Mouse (Mus musculus) left cerebral cortex, adult 9 months (tissue): Measurements from ENCODE around the gene Klrb1c.
"Not testable (repeated sequence)": the region's sequence is repeated elsewhere in the genome, so short reads cannot be mapped to it uniquely, and the experiment has no call there.

ENCODE experiments used
- DNase-seq, 2 experiments: peaks; one replicate each; pipeline ENCODE4 v3.0.0; 2022; ENCODE audit warnings: low spot score in 2 of 2

Gene Klrb1c

DNA sequence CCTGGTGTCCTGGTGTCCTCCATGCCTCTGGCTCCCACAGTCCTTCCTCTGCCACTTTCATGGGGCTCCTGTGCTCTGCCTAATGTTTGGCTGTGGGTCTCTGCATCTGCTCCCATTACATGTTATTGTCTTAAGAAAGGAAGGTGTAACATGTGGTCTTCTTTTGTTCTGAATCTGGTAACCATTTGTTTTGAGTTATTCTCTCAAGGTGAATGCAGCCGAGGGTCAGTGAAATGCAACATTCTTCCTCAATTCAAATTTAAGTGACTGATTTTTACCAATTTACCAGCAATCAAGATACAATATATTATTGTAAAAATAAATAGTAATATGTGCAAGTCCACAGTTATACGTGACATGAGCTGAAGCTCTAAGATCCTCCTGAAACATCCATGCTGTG is at the start of gene Klrb1c:
Klrb1c (minus strand) TSS at position 101 of the 400 bp plus-strand sequence.
- no peak for DNase-seq

- DNase-seq, result no peak
Measured at GRCm38 (mm10) chr6:128837454-128838341, 48.7 kb upstream of the Klrb1c start.

DNA sequence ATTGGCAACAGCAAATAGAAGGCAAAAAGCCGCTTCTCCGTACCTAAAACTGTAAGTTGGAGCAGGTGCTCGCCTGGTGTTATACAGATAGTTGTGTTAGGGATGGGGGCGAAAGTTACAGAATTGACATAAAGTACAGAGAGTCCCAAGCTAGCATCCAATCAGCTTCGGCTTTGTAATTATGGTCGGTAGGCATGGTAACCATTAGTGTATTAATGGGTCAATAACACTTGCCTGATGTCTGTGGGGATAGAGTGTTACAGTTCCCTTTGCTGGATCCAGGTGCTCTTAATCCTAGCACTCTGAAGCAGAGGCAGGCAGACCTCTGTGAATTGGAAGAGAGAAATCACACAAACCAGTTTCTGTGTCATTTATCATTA is 47.9 kb upstream of the Klrb1c start:
- DNase-seq, result no peak

DNA sequence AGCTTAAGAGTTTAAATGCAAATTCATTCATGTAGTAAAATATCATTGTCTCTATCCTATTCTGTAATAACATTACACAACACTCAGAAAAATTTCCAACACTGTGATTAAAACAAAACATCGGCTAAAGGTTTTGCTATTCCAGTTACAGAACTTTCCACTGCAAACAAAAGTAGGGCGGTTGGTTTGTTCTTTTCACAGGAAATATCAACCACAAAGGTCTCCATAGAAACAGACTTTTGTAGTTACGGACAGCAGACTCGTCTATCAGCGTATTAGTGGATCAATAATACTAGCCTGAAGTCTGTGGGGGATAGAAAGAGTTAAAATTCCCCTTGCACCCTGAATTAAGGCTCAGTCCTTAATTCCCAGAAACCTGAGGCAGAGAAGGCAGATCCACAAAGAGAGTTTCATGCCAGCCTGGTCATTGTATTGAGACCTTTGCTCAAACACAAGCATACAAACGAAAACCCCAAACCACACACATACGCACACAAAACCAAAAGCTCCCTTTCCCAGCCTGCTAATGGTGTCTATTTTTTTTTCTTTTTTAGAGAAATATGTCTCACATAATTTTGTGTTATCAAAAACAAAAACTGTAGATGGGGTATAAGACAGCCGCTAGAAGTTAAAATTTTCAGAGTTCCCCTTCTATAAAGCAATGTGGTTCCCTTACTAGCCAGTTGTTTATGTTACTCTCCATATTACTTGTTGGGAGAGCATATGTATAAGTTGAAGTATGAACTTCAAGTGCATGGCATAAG is 47.4 kb upstream of the Klrb1c start:
- DNase-seq, result no peak

DNA sequence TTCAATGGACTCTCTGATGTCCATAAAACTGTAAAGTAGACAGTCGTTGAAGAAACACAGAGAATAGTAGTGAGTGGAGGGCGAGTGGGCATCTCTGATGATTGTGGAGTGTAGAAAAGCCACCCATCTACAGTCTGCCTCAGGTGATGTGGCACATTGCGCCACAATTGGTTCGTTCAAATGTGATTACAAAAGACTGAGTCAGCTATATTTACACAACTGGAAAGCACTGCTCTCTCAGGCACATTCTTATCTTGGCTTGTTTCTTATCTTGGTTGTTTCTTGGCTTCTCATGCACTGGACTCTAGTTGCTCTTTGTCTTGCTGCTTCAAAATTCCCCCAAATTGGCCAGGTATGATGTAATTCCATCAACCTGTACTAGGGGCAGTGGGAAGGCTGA is 46.6 kb upstream of the Klrb1c start:
- DNase-seq, result no peak

- DNase-seq, result no peak
Measured at GRCm38 (mm10) chr6:128833046-128833445, 44.0 kb upstream of the Klrb1c start.

DNA sequence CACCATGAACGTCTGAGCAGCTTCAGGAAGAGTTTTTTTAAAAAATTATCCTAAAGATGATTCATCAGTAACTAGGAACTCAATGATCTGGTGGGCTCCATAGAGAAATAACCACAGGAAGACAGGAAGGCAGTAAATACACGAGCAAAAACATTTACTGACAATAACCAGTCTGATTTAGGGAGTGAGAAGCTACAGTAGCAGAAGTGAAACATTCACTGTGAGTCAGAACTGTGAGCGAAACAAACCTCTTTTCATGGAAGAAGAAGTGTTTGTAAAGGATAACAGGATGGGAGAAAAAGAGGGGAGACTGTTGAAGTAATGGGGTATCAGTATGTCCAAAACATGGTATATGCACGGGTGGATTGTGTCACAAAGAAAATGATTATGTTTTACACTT is 40.8 kb upstream of the Klrb1c start:
- DNase-seq, result no peak

GRCm38 (mm10) chr6:128826781-128827180 is 37.8 kb upstream of the Klrb1c start:
- no peak for DNase-seq

DNA sequence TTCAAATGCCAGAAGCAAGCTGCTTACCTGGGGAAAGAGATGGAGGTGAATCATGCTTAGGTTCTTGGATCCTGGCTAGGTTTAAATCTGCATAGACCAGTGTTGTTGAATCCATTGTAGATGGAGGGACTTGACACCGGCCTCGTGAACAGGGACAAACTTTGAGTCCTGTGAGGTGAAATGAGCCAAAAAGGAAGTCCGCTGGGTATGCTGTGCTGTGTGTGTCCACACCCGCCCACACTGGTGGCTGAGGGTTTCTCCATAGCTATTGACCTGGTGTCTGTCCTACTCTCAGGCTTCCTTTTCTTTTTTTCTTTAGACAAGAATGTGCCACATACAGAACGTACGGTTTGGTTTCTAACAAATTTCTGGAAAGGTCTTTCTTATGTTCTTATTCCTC is 37.1 kb upstream of the Klrb1c start, which contains the start of the genes Gm44511 and Klrb1b:
Gm44511 (minus strand) TSS at position 184 of the 400 bp plus-strand sequence.
Klrb1b (minus strand) TSS at position 200 of the 400 bp plus-strand sequence.
- DNase-seq, result no peak

DNA sequence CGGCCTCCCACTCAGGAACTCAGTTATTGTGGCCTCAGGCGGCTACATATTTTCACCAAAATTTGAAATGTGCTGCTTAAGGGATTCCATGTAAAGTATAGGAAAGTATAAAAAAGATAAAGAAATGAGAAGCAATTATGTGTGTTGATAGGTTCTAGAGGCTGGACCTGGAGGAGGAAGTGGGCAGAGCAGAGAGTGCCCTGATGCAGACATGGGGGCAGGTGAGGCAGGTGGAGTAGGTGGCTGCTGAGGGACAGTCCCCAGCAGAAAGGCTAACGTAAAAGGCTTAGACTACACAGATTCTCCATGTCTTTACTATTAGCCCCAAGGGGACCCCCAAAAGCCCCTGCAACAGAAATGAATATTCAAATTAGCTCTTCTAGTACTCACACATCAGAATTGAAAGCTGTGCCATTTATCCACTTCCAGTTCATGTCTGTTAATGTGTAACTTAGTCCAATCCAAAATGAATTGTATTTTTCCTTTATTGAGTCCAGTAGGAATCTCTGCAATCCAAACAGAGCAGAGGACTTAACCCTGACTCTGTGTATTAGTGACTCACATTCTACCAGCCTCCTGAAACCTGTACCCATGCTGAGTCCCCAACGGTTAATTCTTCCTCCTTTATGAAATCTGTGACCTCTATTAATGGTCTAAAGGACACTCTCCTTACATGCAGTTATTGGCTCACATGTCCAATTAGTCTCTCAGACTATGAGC is 29.2 kb upstream of the Klrb1c start:
- DNase-seq, result no peak

DNA sequence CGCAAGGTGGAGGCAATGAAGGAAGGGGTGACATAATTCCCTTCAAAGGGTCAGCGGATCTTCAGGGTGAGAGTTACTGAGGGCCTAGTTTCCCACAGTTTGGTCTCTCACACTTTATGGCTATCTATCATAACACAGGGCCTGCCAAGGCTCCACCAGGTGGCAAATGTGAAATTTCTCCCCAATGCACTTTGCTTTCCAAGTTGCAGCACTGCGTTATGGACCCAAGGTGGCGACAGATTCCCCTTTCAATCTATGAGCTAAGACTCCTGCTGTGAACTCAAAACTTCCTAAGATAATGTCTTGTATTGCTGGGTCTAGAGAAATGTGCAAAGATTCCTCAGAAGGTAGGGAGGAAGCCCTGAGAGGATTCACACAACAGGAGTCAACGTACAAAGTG is 19.5 kb upstream of the Klrb1c start:
- no peak for DNase-seq

- no peak for DNase-seq
Measured at GRCm38 (mm10) chr6:128807021-128807420, 18.0 kb upstream of the Klrb1c start.

DNA sequence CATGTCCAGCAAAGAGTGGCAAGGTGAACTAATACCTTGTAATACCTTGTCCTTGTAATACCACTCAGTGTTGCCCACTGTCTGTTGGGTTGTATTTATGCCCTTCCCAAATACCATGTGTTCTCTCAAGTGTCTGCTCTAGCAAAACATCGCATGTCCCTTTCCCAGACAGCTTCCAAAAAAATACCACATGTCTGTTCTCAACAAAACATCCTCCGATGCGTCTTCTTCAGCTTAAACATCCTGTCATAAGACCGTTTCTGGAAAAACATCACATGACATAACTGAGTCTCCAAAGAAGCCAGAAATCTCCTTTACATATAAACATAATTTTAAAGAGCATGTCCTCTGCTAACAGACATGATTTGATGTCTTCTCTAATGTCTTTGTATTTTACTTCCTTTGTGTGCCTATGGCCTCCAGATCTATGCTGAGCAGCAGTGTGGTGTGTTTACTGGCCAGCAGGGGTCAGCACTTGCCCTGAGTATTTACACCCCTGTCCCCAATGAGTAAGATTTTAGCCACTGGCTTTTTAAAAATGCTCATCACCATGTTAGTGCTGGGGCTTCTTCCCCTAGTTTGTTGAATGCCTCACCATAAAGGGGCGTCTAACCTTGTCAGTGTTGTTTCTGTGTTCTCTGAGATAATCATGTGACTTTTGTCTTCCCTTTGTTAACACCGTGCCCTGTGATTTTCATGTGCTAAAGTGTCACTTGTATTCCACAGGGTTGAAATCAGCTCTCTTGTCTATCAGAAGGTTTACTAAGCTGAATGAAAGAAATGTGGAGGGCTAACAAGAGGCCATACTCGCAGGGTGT is 16.0 kb upstream of the Klrb1c start:
- peak in 1 of 2 experiments; percentile 58 for DNase-seq

DNA sequence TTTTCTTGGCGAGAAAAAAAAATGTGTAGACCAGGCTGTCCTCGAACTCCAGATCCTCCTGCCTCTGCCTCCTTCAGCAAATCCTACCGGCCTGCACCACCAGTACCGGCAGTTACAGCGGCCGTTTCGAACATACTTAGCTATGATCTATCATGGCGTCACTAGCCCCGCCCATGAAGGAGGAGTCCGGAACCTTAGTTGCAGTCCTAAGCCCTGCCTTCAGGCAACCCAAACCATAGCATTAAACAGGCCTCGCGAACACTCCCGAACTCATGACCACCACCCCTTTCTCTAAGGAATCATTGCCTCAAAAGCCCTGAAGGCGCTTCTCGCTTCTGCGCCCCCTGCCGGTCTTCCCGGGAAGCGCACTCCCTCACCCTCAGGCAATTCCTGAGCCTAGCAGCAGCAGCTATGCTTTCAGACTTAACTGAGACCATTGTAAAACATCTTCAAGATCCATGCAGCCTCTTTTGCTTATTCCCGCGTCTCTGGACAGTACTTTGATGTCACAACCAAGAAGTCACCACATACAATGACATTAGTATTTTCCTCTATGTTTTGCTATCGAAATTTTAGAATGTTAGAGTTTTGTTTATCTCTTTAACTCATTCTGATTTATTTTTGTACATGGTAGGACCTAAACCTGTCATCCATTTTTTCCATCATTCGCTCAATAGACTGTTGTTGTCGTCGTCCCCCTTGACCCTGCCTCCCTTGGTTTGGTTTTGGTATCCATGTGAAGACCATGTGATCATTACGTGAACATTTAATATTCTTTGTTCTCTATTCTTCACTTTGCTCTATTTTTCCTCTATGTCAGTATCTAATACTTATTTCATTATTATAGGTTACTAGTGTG is 14.2 kb upstream of the Klrb1c start:
- peak; percentile 96 to 98 for DNase-seq

GRCm38 (mm10) chr6:128802557-128802956 is 13.5 kb upstream of the Klrb1c start:
- DNase-seq, result no peak

GRCm38 (mm10) chr6:128800696-128801095 is 11.7 kb upstream of the Klrb1c start:
- not testable (repeated sequence) for DNase-seq

DNA sequence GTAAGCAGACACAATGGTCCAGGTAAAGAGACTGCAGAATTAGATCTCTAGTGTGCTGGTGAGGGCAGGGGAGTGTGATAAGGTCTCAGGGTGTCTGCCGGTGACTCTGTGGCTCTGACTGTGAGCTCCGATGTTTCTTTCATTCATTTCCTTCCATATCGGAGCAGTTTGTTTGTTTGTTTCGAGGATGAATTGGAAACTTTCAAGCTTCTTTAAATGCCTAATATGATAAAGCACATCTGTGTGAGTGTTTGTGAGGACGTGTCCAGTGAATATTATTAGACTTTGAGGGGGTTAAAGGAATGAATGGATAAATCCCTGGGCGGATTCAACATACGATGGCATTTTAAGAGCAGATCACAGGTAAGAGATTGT is 10.9 kb upstream of the Klrb1c start:
- no peak for DNase-seq

GRCm38 (mm10) chr6:128799144-128799895 is 10.3 kb upstream of the Klrb1c start:
- DNase-seq, result peak; percentile 78 to 93

- DNase-seq, result peak; percentile 53 to 88
Measured at GRCm38 (mm10) chr6:128798772-128799143, 9.7 kb upstream of the Klrb1c start.
